ENCODE assay signal across 8 mouse cellular contexts in the genomic region with DNA sequence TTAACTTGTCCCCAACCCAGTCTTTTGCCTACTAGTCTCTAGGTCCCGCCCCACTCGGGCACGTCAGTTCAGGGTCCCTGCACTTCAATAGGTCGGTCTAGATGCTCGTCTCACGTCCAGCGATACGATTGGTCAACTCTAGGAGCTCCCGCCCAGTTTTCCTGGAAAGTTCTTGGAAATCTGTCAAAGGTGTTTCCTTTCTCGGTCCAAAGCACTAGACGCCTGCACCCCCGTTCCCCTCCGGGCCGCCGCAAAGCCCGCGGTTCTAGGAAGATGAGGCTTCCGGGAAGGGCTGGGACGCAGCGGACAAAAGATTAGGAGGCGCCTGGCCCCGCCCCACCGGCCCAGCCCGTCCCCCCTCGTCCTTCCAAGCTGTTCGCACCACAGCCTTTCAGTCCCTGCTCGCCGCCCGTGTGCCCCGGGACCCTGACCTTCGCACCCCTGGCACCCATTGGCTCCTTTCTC. TPM values are rescaled to one million over a fixed set of nuclear protein-coding genes. Genes with fewer than 3 reads are reported as not detected.
DNase-seq lines count a peak whose midpoint lies in the region; ATAC-seq and TF ChIP-seq lines count a peak whose summit lies in the region.

No protein-coding gene starts in this region.

- H3K27me3 ChIP-seq in hindbrain, embryonic 10.5 days (ENCODE audit: insufficient read depth, poor library complexity, severe bottlenecking) = peaks cover 30% of the 10 kb centered on the region
- no peaks in the 10 kb centered on the region for H3K27me3 ChIP-seq in lung, postnatal 0 days (replicated peaks; ENCODE audit: insufficient read depth, low read length)

- peak; percentile 97 for TF ChIP-seq EP300 in lung, postnatal 0 days (IDR thresholded peaks at IDR 0.05)

- H3K4me2 ChIP-seq in lung, postnatal 0 days (replicated peaks; ENCODE audit: low read depth, low read length) = peak overlapping the region; percentile 76

- peak overlapping the region; percentile 86 for H3K27ac ChIP-seq in hindbrain, embryonic 10.5 days
- peak overlapping the region; percentile 98 for H3K27ac ChIP-seq in lung, postnatal 0 days (ENCODE audit: low read length)

- peak overlapping the region; percentile 69 for H3K4me3 ChIP-seq in hindbrain, embryonic 10.5 days
- peak overlapping the region; percentile 78 for H3K4me3 ChIP-seq in lung, postnatal 0 days (ENCODE audit: low read depth, low read length)

- peak; percentile 94 for DNase-seq in MN1 (ENCODE audit: low spot score)
- peak; percentile 95 for DNase-seq in cerebellum, adult 9-10 months
- peak; percentile 91 for DNase-seq in hindbrain, embryonic 10.5 days (ENCODE audit: low spot score)
- peak; percentile 90 for DNase-seq in layer of hippocampus, adult 9-11 months
- peak; percentile 98 for DNase-seq in lung, postnatal 0 days (ENCODE audit: low spot score)
- DNase-seq in ovary, postnatal 36 days (ENCODE audit: low spot score) = peak; percentile 90
- peak; percentile 89 for DNase-seq in thymus, postnatal 25 days

- under 1% methylated on average over 31 of the region's 31 CpGs for WGBS in hindbrain, embryonic 10.5 days
- WGBS in lung, postnatal 0 days = 2% methylated on average over 31 of the region's 31 CpGs

- peak overlapping the region; percentile 93 for H3K9ac ChIP-seq in lung, postnatal 0 days (replicated peaks; ENCODE audit: low read depth)

- peaks cover 32% of the 10 kb centered on the region for H3K4me1 ChIP-seq in hindbrain, embryonic 10.5 days (replicated peaks)
- H3K4me1 ChIP-seq in lung, postnatal 0 days (ENCODE audit: insufficient read depth, low read depth, low read length) = peaks cover 15% of the 10 kb centered on the region; the same call in 1 of the 2 replicates

- H3K9me3 ChIP-seq in hindbrain, embryonic 10.5 days = no peaks in the 10 kb centered on the region
- no peaks in the 10 kb centered on the region for H3K9me3 ChIP-seq in lung, postnatal 0 days (ENCODE audit: low read length)

- TF ChIP-seq CTCF in lung, postnatal 0 days (IDR thresholded peaks at IDR 0.05) = no peak

- H3K36me3 ChIP-seq in hindbrain, embryonic 10.5 days = peaks cover 14% of the 10 kb centered on the region
- peaks cover 18% of the 10 kb centered on the region for H3K36me3 ChIP-seq in lung, postnatal 0 days (ENCODE audit: insufficient read depth, low read length)

- ATAC-seq in frontal cortex, adult (ENCODE audit: low TSS enrichment) = peak; percentile 97
- ATAC-seq in lung, postnatal 0 days = peak; percentile 93

RNA-seq across cellular contexts. Expression of a gene that starts 0.7 kb away (rescaled TPM):
- 8.8 and 9.7 TPM in 2 replicates for polyA plus RNA-seq in hindbrain, embryonic 10.5 days (2016; fragmentation: Nextera tagmentation; extraction: Ambion mirVana)
- 49.2 and 52.3 TPM in 2 replicates for polyA plus RNA-seq in lung, postnatal 0 days (2015; fragmentation: Nextera tagmentation; extraction: Ambion mirVana)

RNA-seq across cellular contexts. Expression of a gene that starts 6.9 kb away (rescaled TPM):
- polyA plus RNA-seq in hindbrain, embryonic 10.5 days (2016; fragmentation: Nextera tagmentation; extraction: Ambion mirVana) = 4.9 and 5.1 TPM in 2 replicates
- polyA plus RNA-seq in lung, postnatal 0 days (2015; fragmentation: Nextera tagmentation; extraction: Ambion mirVana) = 22.9 and 24.6 TPM in 2 replicates

RNA-seq across cellular contexts. Expression of a gene that starts 41.6 kb away (rescaled TPM):
- 12.1 and 13.4 TPM in 2 replicates for polyA plus RNA-seq in hindbrain, embryonic 10.5 days (2016; fragmentation: Nextera tagmentation; extraction: Ambion mirVana)
- 5.9 and 8.3 TPM in 2 replicates for polyA plus RNA-seq in lung, postnatal 0 days (2015; fragmentation: Nextera tagmentation; extraction: Ambion mirVana)

RNA-seq across cellular contexts. Expression of a gene that starts 43.9 kb away (rescaled TPM):
- polyA plus RNA-seq in hindbrain, embryonic 10.5 days (2016; fragmentation: Nextera tagmentation; extraction: Ambion mirVana) = 1.4 and 2.6 TPM in 2 replicates
- polyA plus RNA-seq in lung, postnatal 0 days (2015; fragmentation: Nextera tagmentation; extraction: Ambion mirVana) = 0.23 and 0.36 TPM in 2 replicates

Comparison
In these comparisons a context has a peak if more than half of its experiments do, and no peak if none do; other contexts are left out.
1. Peak in every context shown above with its lines: DNase-seq, ATAC-seq, H3K4me3 ChIP-seq and H3K27ac ChIP-seq.